Mouse (Mus musculus) liver, adult 2 months (tissue): ENCODE measurements around the gene Trmt61a.

ENCODE experiments used
- CTCF ChIP-seq: fragments of 200-500 bp; IDR thresholded peaks from 2 replicates; pipeline ENCODE4 v1.5.1; 2011; ENCODE audit warnings: low read depth, low read length, control low read depth
- POLR2A ChIP-seq: fragments of 200-500 bp; IDR thresholded peaks from 2 replicates; pipeline ENCODE4 v1.6.1; 2011; ENCODE audit warnings: low read length, control low read depth; ENCODE audit not compliant: insufficient read depth; ENCODE audit errors: extremely low read depth

DNA sequence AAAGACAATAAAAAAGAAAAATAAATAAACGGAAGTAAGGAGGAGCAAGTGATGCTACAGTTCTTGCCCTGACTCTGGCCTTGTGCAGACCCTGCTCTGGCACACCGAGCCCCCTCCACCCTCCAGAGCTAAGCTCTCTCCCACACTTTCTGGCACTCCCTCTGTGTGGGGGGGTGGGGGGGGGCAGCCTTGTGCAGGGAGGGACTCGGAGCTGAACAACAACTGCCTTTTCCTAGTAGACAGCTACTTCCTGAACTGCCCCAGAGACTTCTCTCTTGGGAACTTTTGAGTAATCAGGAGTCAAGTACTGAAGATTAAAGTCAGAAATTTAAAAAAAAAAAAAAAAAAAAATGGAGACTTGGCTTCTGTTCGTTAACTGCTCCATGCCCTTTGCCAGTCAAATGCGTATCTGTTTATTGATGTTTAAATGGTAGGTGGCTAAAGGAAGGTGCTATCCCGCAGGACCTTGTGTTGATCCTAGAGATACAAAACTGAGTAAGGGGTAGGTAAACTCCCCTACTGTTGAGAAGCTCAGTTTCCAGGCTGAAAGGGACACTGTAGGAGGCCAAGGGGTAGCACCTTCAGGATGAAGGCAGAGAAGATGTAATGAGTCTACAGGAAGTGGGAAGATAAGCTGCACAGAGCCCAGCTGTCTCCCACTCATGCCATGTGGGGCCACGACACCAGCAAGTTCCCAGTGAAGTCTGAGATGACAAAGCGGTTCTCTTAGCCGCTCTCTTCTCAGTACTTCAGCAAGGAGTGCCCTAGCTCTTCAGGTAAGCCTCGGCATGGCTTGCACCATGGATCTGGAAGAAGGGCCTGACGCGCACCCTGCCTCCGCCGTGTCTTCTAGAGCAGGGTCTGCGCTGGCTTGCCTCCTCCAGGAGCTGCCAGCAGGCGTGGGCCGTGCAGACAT, 14.4 kb upstream of the Trmt61a start:
- TF ChIP-seq CTCF (no peak), POLR2A (no peak)
